ENCODE assay signal across 21 mouse cellular contexts in the genomic region with DNA sequence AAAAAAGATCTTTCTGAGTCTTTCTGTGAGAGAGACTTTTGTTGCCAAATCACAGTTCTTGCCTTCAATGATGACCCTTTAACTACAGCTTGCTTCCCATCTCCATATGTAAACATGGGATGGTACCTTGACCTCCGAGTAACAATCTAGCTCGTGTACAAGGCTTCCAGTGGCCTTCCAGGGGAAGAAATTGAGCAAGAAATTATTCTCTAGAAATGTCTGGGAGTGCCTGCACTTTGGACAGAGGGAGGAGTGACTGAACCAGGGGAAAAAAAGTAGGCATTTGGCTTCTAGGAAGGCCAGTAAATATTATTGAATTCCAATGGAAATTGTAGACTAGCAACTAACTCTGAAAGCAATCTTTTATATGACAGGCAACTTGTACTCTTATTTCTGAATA.
DNase-seq lines count a peak whose midpoint lies in the region; ATAC-seq lines count a peak whose summit lies in the region.
"Had no signal": no experiment of that assay in that cellular context is flagged by ENCODE, and none has a peak within 500 bp of the region (broad histone marks: within the 10 kb centered on the region; RNA-seq: fewer than 3 reads in every experiment).

No protein-coding gene starts in this region.

- no peak overlapping the region for H3K4me2 ChIP-seq in intestine, embryonic 15.5 days (replicated peaks)
- H3K4me2 ChIP-seq: embryonic facial prominence, embryonic 15.5 days; hindbrain, embryonic 12.5 days had no signal

- H3K9ac ChIP-seq in intestine, embryonic 15.5 days, result no peak overlapping the region
- H3K9ac ChIP-seq: embryonic facial prominence, embryonic 15.5 days; hindbrain, embryonic 12.5 days had no signal

- H3K27ac ChIP-seq in intestine, embryonic 15.5 days, result no peak overlapping the region
- H3K27ac ChIP-seq: embryonic facial prominence, embryonic 15.5 days; forebrain, embryonic 10.5 days; heart, embryonic 10.5 days; hindbrain, embryonic 12.5 days had no signal

- no peaks in the 10 kb centered on the region for H3K27me3 ChIP-seq in intestine, embryonic 15.5 days (replicated peaks)
- H3K27me3 ChIP-seq: embryonic facial prominence, embryonic 15.5 days; hindbrain, embryonic 12.5 days had no signal

- H3K4me1 ChIP-seq in intestine, embryonic 15.5 days (replicated peaks), result 0 out of 2 replicates have a peak, but pooled peaks cover 3% of the 10 kb centered on the region

- no peak overlapping the region for H3K4me3 ChIP-seq in intestine, embryonic 15.5 days (replicated peaks)
- H3K4me3 ChIP-seq: embryonic facial prominence, embryonic 15.5 days; erythroblast, embryonic 14.5 days; forebrain, embryonic 10.5 days; heart, embryonic 10.5 days; hindbrain, embryonic 12.5 days had no signal

- ATAC-seq in intestine, embryonic 15.5 days, result peak; percentile 85
- ATAC-seq: forebrain, embryonic 14.5 days had no signal

- no peaks in the 10 kb centered on the region for H3K9me3 ChIP-seq in intestine, embryonic 15.5 days
- H3K9me3 ChIP-seq: embryonic facial prominence, embryonic 15.5 days; forebrain, embryonic 10.5 days; heart, embryonic 10.5 days; hindbrain, embryonic 12.5 days had no signal

- peak; percentile 35 to 56 for DNase-seq in kidney, adult 8-10 months
- DNase-seq in kidney, postnatal 4 days, result no peak
- DNase-seq in adipocyte (ENCODE audit: low spot score), result peak; percentile 42
- peak; percentile 21 to 36 for DNase-seq in kidney, postnatal 25 days
- no peak for DNase-seq in thymus, postnatal 25 days
- no peak for DNase-seq in left cerebral cortex, adult 11 months (ENCODE audit: low spot score)
- DNase-seq: adrenal gland, adult 8-10 months; adrenal gland, postnatal 36 days; cerebellum, adult 2 months; cerebellum, postnatal 10 days; gastrocnemius, postnatal 36 days; heart, adult 18-20 months; heart, postnatal 10 days; heart, postnatal 4 days had no signal

- 49% methylated on average over 2 of the region's 2 CpGs for WGBS in intestine, embryonic 15.5 days

- H3K36me3 ChIP-seq in intestine, embryonic 15.5 days, result no peaks in the 10 kb centered on the region
- H3K36me3 ChIP-seq: embryonic facial prominence, embryonic 15.5 days; forebrain, embryonic 10.5 days; heart, embryonic 10.5 days; hindbrain, embryonic 12.5 days had no signal

Comparison
In these comparisons a context has a peak if more than half of its experiments do, and no peak if none do; other contexts are left out.
1. DNase-seq: peak in kidney, adult 8-10 months (2 of 2), adipocyte (single experiment) and kidney, postnatal 25 days (2 of 2); none in kidney, postnatal 4 days (0 of 2), thymus, postnatal 25 days (single experiment) and left cerebral cortex, adult 11 months (single experiment).